Mouse (Mus musculus): ENCODE measurements at regions not wholly inside any gene's neighbourhood (a gene's known extent, or its start where the extent isn't known, plus 50 kb on each side); places are given as distances from the start of the nearest gene placed in this dataset.

- TF ChIP-seq CTCF (IDR thresholded peaks at IDR 0.05; ENCODE audit: control insufficient read depth, insufficient read depth, insufficient replicate concordance, low read depth, low read length) (no peak), POLR2A (IDR thresholded peaks at IDR 0.05; ENCODE audit: control insufficient read depth, low read depth, low read length) (no peak)
These were observed 89.9 kb upstream of the Thpo start for GRCm38 (mm10) chr16:20824226-20824625.
